Mouse (Mus musculus): ENCODE data around the gene Rcan2.

DNA sequence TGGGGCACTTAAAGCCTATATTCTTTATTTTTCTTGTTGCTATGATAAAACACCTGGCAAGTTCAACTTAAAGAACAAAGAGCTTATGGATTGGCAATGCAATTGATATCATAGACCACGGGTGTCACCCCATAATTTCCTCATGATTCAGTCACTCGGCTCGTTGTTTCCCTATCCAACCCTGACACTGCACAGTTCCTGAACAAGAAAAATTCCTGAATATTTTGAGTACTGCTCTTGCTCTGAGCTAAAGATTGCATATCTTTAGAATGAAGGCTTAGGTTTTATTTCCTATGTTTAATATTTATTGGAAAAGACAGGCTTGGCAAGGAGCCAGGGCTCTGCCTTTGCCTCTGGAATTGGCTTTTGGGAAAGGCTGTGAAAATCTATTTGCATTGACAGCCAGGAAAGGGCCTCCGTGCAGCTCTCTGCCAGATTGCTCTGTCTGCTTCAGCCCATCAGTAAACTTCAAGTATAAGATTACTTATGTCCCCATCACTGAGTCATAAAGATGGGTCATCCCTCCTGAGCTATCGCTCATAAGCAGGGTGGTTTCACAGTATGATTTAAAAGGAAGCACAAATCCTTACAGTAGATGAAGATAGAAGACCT, 188.3 kb downstream of the Rcan2 start:
- TF ChIP-seq POLR2A (IDR thresholded peaks at IDR 0.05; ENCODE audit: insufficient read depth, low read depth, low read length) (no peak), CTCF (IDR thresholded peaks at IDR 0.05; ENCODE audit: insufficient read depth, low read depth, low read length) (no peak)

Measured in olfactory bulb, adult 2 months (tissue).